Mouse (Mus musculus): ENCODE data around the gene Smox. TPM values are rescaled to one million over a fixed set of nuclear protein-coding genes. Genes with fewer than 3 reads are reported as not detected.

Smox gene
- 19.1 and 21.4 TPM in 2 replicates for polyA plus RNA-seq (2015; fragmentation: Nextera tagmentation; extraction: Ambion mirVana)

GRCm38 (mm10) chr2:131491196-131491595 lies at the start of gene Smox:
Gene Smox (plus strand): TSS chr2:131491496.
- WGBS = 18% methylated on average over 7 of the region's 7 CpGs
- TF ChIP-seq EP300 (optimal IDR thresholded peaks at IDR 0.05) (no peak), CTCF (IDR thresholded peaks at IDR 0.05; ENCODE audit: low read depth) (no peak)
- H3K4me2 ChIP-seq (replicated peaks; ENCODE audit: low read depth) = peak within 1 kb of the TSS; percentile 98

GRCm38 (mm10) chr2:131443084-131443890 lies 48.0 kb upstream of the Smox start:
- Histone ChIP-seq H3K4me2 (replicated peaks; ENCODE audit: low read depth) (no peak overlapping the region), H3K27ac (replicated peaks) (no peak overlapping the region), H3K9ac (ENCODE audit: low read length) (no peak overlapping the region), H3K4me1 (replicated peaks; ENCODE audit: control insufficient read depth, insufficient read depth) (0 out of 2 replicates have a peak, but pooled peaks cover 3% of the 10 kb centered on the region), H3K4me3 (ENCODE audit: low read depth, low read length) (no peak overlapping the region), H3K27me3 (ENCODE audit: control insufficient read depth, insufficient read depth, low read length) (no peaks in the 10 kb centered on the region), H3K9me3 (ENCODE audit: control insufficient read depth, low read length) (no peaks in the 10 kb centered on the region), H3K36me3 (ENCODE audit: control insufficient read depth, insufficient read depth, low read length) (no peaks in the 10 kb centered on the region)
- TF ChIP-seq CTCF (IDR thresholded peaks at IDR 0.05; ENCODE audit: low read depth) = peak; percentile 31
- TF ChIP-seq EP300 (optimal IDR thresholded peaks at IDR 0.05) = no peak
- WGBS = 59% methylated on average over 8 of the region's 8 CpGs
- DNase-seq (ENCODE audit: low spot score) (no peak), ATAC-seq (ENCODE audit: low FRiP score, low TSS enrichment) (no peak)

More at GRCm38 (mm10) chr2:131491196-131491595, at the start of gene Smox:
- Histone ChIP-seq H3K36me3 (ENCODE audit: control insufficient read depth, insufficient read depth, low read length) (no peaks in the 10 kb centered on the region), H3K4me3 (ENCODE audit: low read depth, low read length) (peak within 1 kb of the TSS; percentile 87), H3K27me3 (ENCODE audit: control insufficient read depth, insufficient read depth, low read length) (no peaks in the 10 kb centered on the region), H3K27ac (replicated peaks) (peak within 1 kb of the TSS; percentile 81), H3K9me3 (ENCODE audit: control insufficient read depth, low read length) (no peaks in the 10 kb centered on the region), H3K9ac (ENCODE audit: low read length) (peak within 1 kb of the TSS; percentile 84), H3K4me1 (replicated peaks; ENCODE audit: control insufficient read depth, insufficient read depth) (no peaks in the 10 kb centered on the region)
- ATAC-seq (ENCODE audit: low FRiP score, low TSS enrichment) = no peak
- no peak for DNase-seq (ENCODE audit: low spot score)

GRCm38 (mm10) chr2:131443891-131444190 lies 47.5 kb upstream of the Smox start:
- H3K27me3 ChIP-seq (ENCODE audit: control insufficient read depth, insufficient read depth, low read length) = no peaks in the 10 kb centered on the region
- H3K4me3 ChIP-seq (ENCODE audit: low read depth, low read length) = no peak overlapping the region
- no peak overlapping the region for H3K9ac ChIP-seq (ENCODE audit: low read length)
- no peak for ATAC-seq (ENCODE audit: low FRiP score, low TSS enrichment)
- WGBS = 81% methylated on average over 1 of the region's 1 CpGs
- no peaks in the 10 kb centered on the region for H3K9me3 ChIP-seq (ENCODE audit: control insufficient read depth, low read length)
- no peak overlapping the region for H3K27ac ChIP-seq (replicated peaks)
- H3K36me3 ChIP-seq (ENCODE audit: control insufficient read depth, insufficient read depth, low read length) = no peaks in the 10 kb centered on the region
- TF ChIP-seq EP300 (optimal IDR thresholded peaks at IDR 0.05) (no peak), CTCF (IDR thresholded peaks at IDR 0.05; ENCODE audit: low read depth) (no peak)
- H3K4me1 ChIP-seq (replicated peaks; ENCODE audit: control insufficient read depth, insufficient read depth) = 0 out of 2 replicates have a peak, but pooled peaks cover 3% of the 10 kb centered on the region
- no peak for DNase-seq (ENCODE audit: low spot score)
- H3K4me2 ChIP-seq (replicated peaks; ENCODE audit: low read depth) = no peak overlapping the region

GRCm38 (mm10) chr2:131446416-131446982 lies 44.8 kb upstream of the Smox start:
- Histone ChIP-seq H3K4me2 (replicated peaks; ENCODE audit: low read depth) (no peak overlapping the region), H3K4me3 (ENCODE audit: low read depth, low read length) (no peak overlapping the region), H3K4me1 (replicated peaks; ENCODE audit: control insufficient read depth, insufficient read depth) (0 out of 2 replicates have a peak, but pooled peaks cover 3% of the 10 kb centered on the region), H3K27ac (replicated peaks) (no peak overlapping the region), H3K9me3 (ENCODE audit: control insufficient read depth, low read length) (no peaks in the 10 kb centered on the region), H3K9ac (ENCODE audit: low read length) (no peak overlapping the region), H3K36me3 (ENCODE audit: control insufficient read depth, insufficient read depth, low read length) (no peaks in the 10 kb centered on the region), H3K27me3 (ENCODE audit: control insufficient read depth, insufficient read depth, low read length) (no peaks in the 10 kb centered on the region)
- ATAC-seq (ENCODE audit: low FRiP score, low TSS enrichment) = no peak
- DNase-seq (ENCODE audit: low spot score) = no peak
- no peak for TF ChIP-seq CTCF (IDR thresholded peaks at IDR 0.05; ENCODE audit: low read depth)
- no peak for TF ChIP-seq EP300 (optimal IDR thresholded peaks at IDR 0.05)
- WGBS = 58% methylated on average over 2 of the region's 2 CpGs

GRCm38 (mm10) chr2:131447566-131448330 lies 43.5 kb upstream of the Smox start:
- no peak for ATAC-seq (ENCODE audit: low FRiP score, low TSS enrichment)

More at GRCm38 (mm10) chr2:131447566-131448330, 43.5 kb upstream of the Smox start:
- Histone ChIP-seq H3K27ac (replicated peaks) (no peak overlapping the region), H3K9ac (ENCODE audit: low read length) (no peak overlapping the region), H3K27me3 (ENCODE audit: control insufficient read depth, insufficient read depth, low read length) (no peaks in the 10 kb centered on the region), H3K36me3 (ENCODE audit: control insufficient read depth, insufficient read depth, low read length) (no peaks in the 10 kb centered on the region), H3K4me1 (replicated peaks; ENCODE audit: control insufficient read depth, insufficient read depth) (0 out of 2 replicates have a peak, but pooled peaks cover 3% of the 10 kb centered on the region), H3K4me3 (ENCODE audit: low read depth, low read length) (no peak overlapping the region), H3K4me2 (replicated peaks; ENCODE audit: low read depth) (no peak overlapping the region), H3K9me3 (ENCODE audit: control insufficient read depth, low read length) (no peaks in the 10 kb centered on the region)
- no peak for TF ChIP-seq EP300 (optimal IDR thresholded peaks at IDR 0.05)
- no peak for TF ChIP-seq CTCF (IDR thresholded peaks at IDR 0.05; ENCODE audit: low read depth)
- DNase-seq (ENCODE audit: low spot score) = no peak
- WGBS = 67% methylated on average over 8 of the region's 8 CpGs

Measured in stomach, postnatal 0 days (tissue).